Mouse (Mus musculus) thymus, postnatal 14 days (tissue): ENCODE data around the gene Tarsl2.

Experiments
- DNase-seq: peaks from one replicate; pipeline ENCODE4 v3.0.0; 2021

The Tarsl2 gene

DNA sequence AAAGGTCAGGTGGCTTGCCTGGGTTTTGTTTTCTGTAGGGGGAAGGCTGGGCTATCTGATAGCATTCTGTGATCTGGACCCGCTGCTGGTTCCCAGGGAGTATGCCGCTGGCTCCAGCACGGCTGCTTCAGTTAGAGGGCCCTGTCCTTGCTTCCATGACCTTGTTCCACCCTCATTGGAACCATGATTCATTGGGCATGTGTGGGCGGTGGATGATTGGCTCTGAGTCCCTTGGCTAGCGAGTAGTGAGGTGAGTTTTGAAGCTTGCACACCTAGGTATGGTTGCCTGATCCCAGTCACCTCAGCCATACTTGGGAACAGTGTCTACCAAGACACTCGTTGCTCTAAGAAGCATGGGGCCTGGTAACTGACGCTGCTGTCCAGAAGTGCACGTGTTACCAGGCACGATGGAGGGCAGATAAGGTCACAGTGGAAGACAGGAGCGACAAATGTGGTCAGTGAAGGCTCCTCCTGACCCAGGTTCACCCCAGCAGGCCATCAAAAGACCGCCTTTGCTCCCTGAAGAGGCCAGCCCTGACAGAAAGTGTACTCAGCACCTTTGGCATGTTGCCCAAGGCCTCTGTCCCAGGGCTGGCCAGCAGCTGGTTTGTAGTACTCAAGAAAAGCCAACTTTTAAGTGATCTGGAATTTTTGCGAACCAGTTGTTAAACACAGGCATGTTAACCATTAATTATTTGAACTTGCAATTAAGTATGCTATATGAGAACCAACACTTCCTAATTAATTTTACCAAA lies 92.8 kb downstream of the Tarsl2 start:
- no peak for DNase-seq
